Comparison of ENCODE assay signal across 9 mouse cellular contexts in the genomic region with DNA sequence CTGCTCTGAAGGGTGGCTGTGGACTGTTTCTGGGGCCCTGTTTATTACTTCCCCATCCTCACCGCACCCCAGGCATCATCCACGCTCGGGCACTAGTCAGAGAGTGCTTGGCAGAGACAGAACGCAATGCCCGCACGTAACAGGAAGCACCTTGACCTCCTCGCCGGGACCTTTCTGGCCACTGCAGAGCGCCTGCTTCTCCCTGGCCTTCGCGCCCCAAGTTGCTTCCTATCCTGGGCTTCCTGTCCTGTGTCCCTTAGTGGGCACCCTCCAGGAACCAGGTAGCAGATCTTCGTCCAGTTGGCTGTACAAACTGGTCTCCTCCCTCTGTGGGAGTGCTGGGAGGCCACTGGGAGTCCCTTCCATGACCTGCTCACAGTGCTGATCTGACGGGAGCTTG. TPM values are rescaled to one million over a fixed set of nuclear protein-coding genes. Genes with fewer than 3 reads are reported as not detected.
DNase-seq lines count a peak whose midpoint lies in the region; ATAC-seq and TF ChIP-seq lines count a peak whose summit lies in the region.
"Had no signal": no experiment of that assay in that cellular context is flagged by ENCODE, and none has a peak within 500 bp of the region (broad histone marks: within the 10 kb centered on the region; RNA-seq: fewer than 3 reads in every experiment).

No protein-coding gene starts in this region.

- WGBS in midbrain, embryonic 10.5 days, result 92% methylated on average over 13 of the region's 13 CpGs
- 87% methylated on average over 13 of the region's 13 CpGs for WGBS in midbrain, embryonic 16.5 days
- WGBS in intestine, embryonic 16.5 days, result 93% methylated on average over 13 of the region's 13 CpGs

- no peak for ATAC-seq in erythroblast, adult 5-6 weeks (replicated peaks; ENCODE audit: low FRiP score, poor library complexity, severe bottlenecking)
- no peak for ATAC-seq in midbrain, embryonic 16.5 days
- ATAC-seq in intestine, embryonic 16.5 days, result no peak

- peaks cover 53% of the 10 kb centered on the region for H3K4me1 ChIP-seq in erythroblast, embryonic 14.5 days (ENCODE audit: control insufficient read depth)
- peaks cover 60% of the 10 kb centered on the region for H3K4me1 ChIP-seq in midbrain, embryonic 10.5 days
- H3K4me1 ChIP-seq in midbrain, embryonic 16.5 days (ENCODE audit: control insufficient read depth, insufficient read depth, low read length), result peaks cover 46% of the 10 kb centered on the region
- peaks cover 35% of the 10 kb centered on the region for H3K4me1 ChIP-seq in intestine, embryonic 16.5 days (ENCODE audit: control insufficient read depth, insufficient read depth, low read length)

- H3K9ac ChIP-seq in midbrain, embryonic 16.5 days (ENCODE audit: low read depth, low read length), result no peak overlapping the region
- H3K9ac ChIP-seq in intestine, embryonic 16.5 days (ENCODE audit: low read depth, low read length), result no peak overlapping the region

- peaks cover 8% of the 10 kb centered on the region; the same call in 1 of the 2 replicates for H3K9me3 ChIP-seq in erythroblast, embryonic 14.5 days (ENCODE audit: control insufficient read depth, low read length)
- H3K9me3 ChIP-seq in midbrain, embryonic 10.5 days (replicated peaks), result no peaks in the 10 kb centered on the region; the same call in 1 of the 2 replicates
- H3K9me3 ChIP-seq in midbrain, embryonic 16.5 days (replicated peaks; ENCODE audit: control insufficient read depth, low read length, poor library complexity, severe bottlenecking), result no peaks in the 10 kb centered on the region
- H3K9me3 ChIP-seq in intestine, embryonic 16.5 days (ENCODE audit: control insufficient read depth, low read length), result no peaks in the 10 kb centered on the region

- DNase-seq in midbrain, embryonic 10.5 days (ENCODE audit: low spot score), result no peak
- DNase-seq in splenic B cell, adult 2 months (ENCODE audit: low read depth, low spot score), result peak; percentile 18
- DNase-seq in left cerebral cortex, adult 2 months (ENCODE audit: extremely low spot score in 1 of 2, low spot score in 2 of 2), result no peak
- no peak for DNase-seq in Muller cell, postnatal 12 days (ENCODE audit: inconsistent ontology term)

- TF ChIP-seq CTCF in left cerebral cortex, adult 2 months (IDR thresholded peaks at IDR 0.05), result no peak

- intact Hi-C loops in left cerebral cortex, adult 2 months (cut with DNase I), result loop anchor here (5.0 kb wide), 1 partner anchor 104 kb away; a partner anchor contains a TSS

- no peak overlapping the region for H3K4me2 ChIP-seq in midbrain, embryonic 16.5 days (ENCODE audit: low read length)
- peak overlapping the region; percentile 73; the same call in 1 of the 2 replicates for H3K4me2 ChIP-seq in intestine, embryonic 16.5 days (ENCODE audit: low read depth, low read length)

- H3K27ac ChIP-seq in midbrain, embryonic 10.5 days (replicated peaks), result no peak overlapping the region
- no peak overlapping the region for H3K27ac ChIP-seq in midbrain, embryonic 16.5 days (ENCODE audit: low read length)
- H3K27ac ChIP-seq in intestine, embryonic 16.5 days (ENCODE audit: low read length), result no peak overlapping the region
- H3K27ac ChIP-seq in left cerebral cortex, adult 2 months, result no peak overlapping the region

- peaks cover 14% of the 10 kb centered on the region for H3K36me3 ChIP-seq in erythroblast, embryonic 14.5 days (ENCODE audit: control insufficient read depth)
- peaks cover 5% of the 10 kb centered on the region; the same call in 1 of the 2 replicates for H3K36me3 ChIP-seq in midbrain, embryonic 10.5 days
- H3K36me3 ChIP-seq in midbrain, embryonic 16.5 days (ENCODE audit: control insufficient read depth, insufficient read depth, low read length), result no peaks in the 10 kb centered on the region
- H3K36me3 ChIP-seq in intestine, embryonic 16.5 days (ENCODE audit: control insufficient read depth, insufficient read depth, low read length), result no peaks in the 10 kb centered on the region
- no peaks in the 10 kb centered on the region; the same call in 1 of the 2 replicates for H3K36me3 ChIP-seq in splenic B cell, adult 2 months (ENCODE audit: control insufficient read depth, insufficient read depth, low read length, poor library complexity, severe bottlenecking)

- peak overlapping the region; percentile 83 for H3K4me3 ChIP-seq in erythroblast, embryonic 14.5 days (replicated peaks)
- peak overlapping the region; percentile 70; the same call in 1 of the 2 replicates for H3K4me3 ChIP-seq in midbrain, embryonic 10.5 days
- H3K4me3 ChIP-seq in midbrain, embryonic 16.5 days (ENCODE audit: low read depth, low read length), result no peak overlapping the region
- no peak overlapping the region for H3K4me3 ChIP-seq in intestine, embryonic 16.5 days (ENCODE audit: low read length)
- H3K4me3 ChIP-seq in left cerebral cortex, adult 2 months, result no peak overlapping the region

- peaks cover 40% of the 10 kb centered on the region for H3K27me3 ChIP-seq in erythroblast, embryonic 14.5 days (ENCODE audit: control insufficient read depth)
- peaks cover 45% of the 10 kb centered on the region for H3K27me3 ChIP-seq in midbrain, embryonic 10.5 days (ENCODE audit: low read depth, poor library complexity, severe bottlenecking)
- no peaks in the 10 kb centered on the region for H3K27me3 ChIP-seq in midbrain, embryonic 16.5 days (ENCODE audit: control insufficient read depth, insufficient read depth, low read depth, low read length)
- H3K27me3 ChIP-seq in intestine, embryonic 16.5 days (replicated peaks; ENCODE audit: control insufficient read depth, insufficient read depth, low read length), result 0 out of 2 replicates have a peak, but pooled peaks cover 4% of the 10 kb centered on the region
- no peaks in the 10 kb centered on the region for H3K27me3 ChIP-seq in splenic B cell, adult 2 months (ENCODE audit: control insufficient read depth, insufficient read depth, low read length, poor library complexity, severe bottlenecking)

RNA-seq across cellular contexts. Expression of a gene that starts 1.4 kb away (rescaled TPM):
- 0.66 and 0.94 TPM in 2 replicates for polyA plus RNA-seq in erythroblast, embryonic 14.5 days (2012)
- total RNA-seq in erythroblast, adult 5-6 weeks (2015; ENCODE audit: low replicate concordance), result 20.1 and 32.7 TPM in 2 replicates
- total RNA-seq in erythroblast, adult 5-6 weeks (2017; ENCODE audit: low replicate concordance), result 17.0 and 19.7 TPM in 2 replicates
- polyA plus RNA-seq in midbrain, embryonic 10.5 days (2016; fragmentation: Nextera tagmentation; extraction: Ambion mirVana), result 12.8 and 15.1 TPM in 2 replicates
- polyA plus RNA-seq in midbrain, embryonic 16.5 days (2015; fragmentation: Nextera tagmentation; extraction: Ambion mirVana), result 105 and 113 TPM in 2 replicates
- 17.5 and 19.7 TPM in 2 replicates for polyA plus RNA-seq in intestine, embryonic 16.5 days (2015; fragmentation: Nextera tagmentation; extraction: Ambion mirVana)
- 100 to 1,000 TPM; 217 to 229 TPM for total RNA-seq in left cerebral cortex, adult 2 months (2021)

RNA-seq across cellular contexts. Expression of a gene that starts 1.4 kb away (rescaled TPM):
- polyA plus RNA-seq in erythroblast, embryonic 14.5 days (2012), result 11.2 and 12.1 TPM in 2 replicates
- total RNA-seq in erythroblast, adult 5-6 weeks (2015; ENCODE audit: low replicate concordance), result 51.9 and 92.4 TPM in 2 replicates
- total RNA-seq in erythroblast, adult 5-6 weeks (2017; ENCODE audit: low replicate concordance), result 11.8 and 18.7 TPM in 2 replicates
- 76.2 and 82.5 TPM in 2 replicates for polyA plus RNA-seq in midbrain, embryonic 10.5 days (2016; fragmentation: Nextera tagmentation; extraction: Ambion mirVana)
- 83.1 and 83.2 TPM in 2 replicates for polyA plus RNA-seq in midbrain, embryonic 16.5 days (2015; fragmentation: Nextera tagmentation; extraction: Ambion mirVana)
- polyA plus RNA-seq in intestine, embryonic 16.5 days (2015; fragmentation: Nextera tagmentation; extraction: Ambion mirVana), result 159 TPM in 2 replicates
- 10 to 100 TPM; 28.4 to 32.5 TPM for total RNA-seq in left cerebral cortex, adult 2 months (2021)

RNA-seq across cellular contexts. Expression of a gene that starts 17.0 kb away (rescaled TPM):
- polyA plus RNA-seq in erythroblast, embryonic 14.5 days (2012), result not detected in 2 replicates
- total RNA-seq in erythroblast, adult 5-6 weeks (2015; ENCODE audit: low replicate concordance), result not detected in 2 replicates
- not detected in 2 replicates for total RNA-seq in erythroblast, adult 5-6 weeks (2017; ENCODE audit: low replicate concordance)
- polyA plus RNA-seq in midbrain, embryonic 10.5 days (2016; fragmentation: Nextera tagmentation; extraction: Ambion mirVana), result not detected in 2 replicates
- 0.44 TPM in 1 of 2 replicates, not detected in the other for polyA plus RNA-seq in midbrain, embryonic 16.5 days (2015; fragmentation: Nextera tagmentation; extraction: Ambion mirVana)
- 2.1 and 3.1 TPM in 2 replicates for polyA plus RNA-seq in intestine, embryonic 16.5 days (2015; fragmentation: Nextera tagmentation; extraction: Ambion mirVana)
- total RNA-seq in left cerebral cortex, adult 2 months (2021), result not detected
- total RNA-seq: gastrocnemius, postnatal 10 days had no signal

RNA-seq across cellular contexts. Expression of a gene that starts 27.2 kb away (rescaled TPM):
- 23.9 and 25.1 TPM in 2 replicates for polyA plus RNA-seq in erythroblast, embryonic 14.5 days (2012)
- 35.7 and 52.1 TPM in 2 replicates for total RNA-seq in erythroblast, adult 5-6 weeks (2015; ENCODE audit: low replicate concordance)
- total RNA-seq in erythroblast, adult 5-6 weeks (2017; ENCODE audit: low replicate concordance), result 20.9 and 49.9 TPM in 2 replicates
- polyA plus RNA-seq in midbrain, embryonic 10.5 days (2016; fragmentation: Nextera tagmentation; extraction: Ambion mirVana), result 60.6 and 61.7 TPM in 2 replicates
- 92.9 and 102 TPM in 2 replicates for polyA plus RNA-seq in midbrain, embryonic 16.5 days (2015; fragmentation: Nextera tagmentation; extraction: Ambion mirVana)
- polyA plus RNA-seq in intestine, embryonic 16.5 days (2015; fragmentation: Nextera tagmentation; extraction: Ambion mirVana), result 78.4 and 81.2 TPM in 2 replicates
- total RNA-seq in left cerebral cortex, adult 2 months (2021), result 100 to 1,000 TPM; 118 to 125 TPM

RNA-seq across cellular contexts. Expression of a gene that starts 39.1 kb away (rescaled TPM):
- polyA plus RNA-seq in erythroblast, embryonic 14.5 days (2012), result 1.3 TPM in 2 replicates
- 4.2 and 30.2 TPM in 2 replicates for total RNA-seq in erythroblast, adult 5-6 weeks (2015; ENCODE audit: low replicate concordance)
- 8.4 and 11.1 TPM in 2 replicates for total RNA-seq in erythroblast, adult 5-6 weeks (2017; ENCODE audit: low replicate concordance)
- 0.23 TPM in 1 of 2 replicates, not detected in the other for polyA plus RNA-seq in midbrain, embryonic 10.5 days (2016; fragmentation: Nextera tagmentation; extraction: Ambion mirVana)
- not detected in 2 replicates for polyA plus RNA-seq in midbrain, embryonic 16.5 days (2015; fragmentation: Nextera tagmentation; extraction: Ambion mirVana)
- 15.1 and 18.1 TPM in 2 replicates for polyA plus RNA-seq in intestine, embryonic 16.5 days (2015; fragmentation: Nextera tagmentation; extraction: Ambion mirVana)
- total RNA-seq in left cerebral cortex, adult 2 months (2021), result not detected

Comparison
In these comparisons a context has a peak if more than half of its experiments do, and no peak if none do; other contexts are left out.
1. H3K4me3 ChIP-seq: peak in erythroblast, embryonic 14.5 days (single experiment) and midbrain, embryonic 10.5 days (single experiment); none in midbrain, embryonic 16.5 days (single experiment), intestine, embryonic 16.5 days (single experiment) and left cerebral cortex, adult 2 months (single experiment).